Mouse (Mus musculus): ENCODE data around the gene Sun1.

Gene Sun1

DNA sequence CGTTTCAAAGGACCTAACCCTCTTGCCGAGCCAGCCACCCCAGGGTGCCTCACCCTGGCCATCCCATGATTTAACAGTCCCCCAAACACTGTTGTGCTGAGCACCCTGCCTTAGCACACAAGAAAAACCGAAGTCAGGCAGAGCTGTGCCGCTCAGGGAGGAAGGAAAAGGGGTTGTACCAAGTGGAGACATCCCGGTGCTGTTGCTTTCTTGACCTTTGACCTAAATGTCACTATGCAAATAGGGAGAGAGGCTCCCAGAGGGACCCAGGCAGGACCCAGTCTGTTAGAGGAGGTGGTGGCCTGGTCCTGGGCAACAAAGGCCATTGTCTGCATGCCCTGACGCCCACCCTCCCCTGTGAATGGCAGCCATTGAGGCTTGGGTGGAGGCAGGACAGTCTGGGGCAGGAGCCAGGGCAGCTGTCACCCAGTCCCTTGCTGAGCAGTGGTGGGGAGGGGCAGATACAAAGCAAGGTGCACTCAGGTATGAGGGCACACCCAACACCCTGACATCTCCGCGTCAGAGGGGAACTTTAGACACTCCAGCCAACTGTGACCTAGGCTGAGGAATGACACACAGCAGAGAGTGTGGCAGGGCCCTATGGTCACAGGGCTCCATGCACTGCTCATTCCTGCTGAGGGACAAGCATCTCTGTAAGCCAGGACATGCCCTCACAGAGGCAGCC is 85.1 kb downstream of the Sun1 start:
- in situ Hi-C loops (cut with MboI, MseI) = no loop called here

DNA sequence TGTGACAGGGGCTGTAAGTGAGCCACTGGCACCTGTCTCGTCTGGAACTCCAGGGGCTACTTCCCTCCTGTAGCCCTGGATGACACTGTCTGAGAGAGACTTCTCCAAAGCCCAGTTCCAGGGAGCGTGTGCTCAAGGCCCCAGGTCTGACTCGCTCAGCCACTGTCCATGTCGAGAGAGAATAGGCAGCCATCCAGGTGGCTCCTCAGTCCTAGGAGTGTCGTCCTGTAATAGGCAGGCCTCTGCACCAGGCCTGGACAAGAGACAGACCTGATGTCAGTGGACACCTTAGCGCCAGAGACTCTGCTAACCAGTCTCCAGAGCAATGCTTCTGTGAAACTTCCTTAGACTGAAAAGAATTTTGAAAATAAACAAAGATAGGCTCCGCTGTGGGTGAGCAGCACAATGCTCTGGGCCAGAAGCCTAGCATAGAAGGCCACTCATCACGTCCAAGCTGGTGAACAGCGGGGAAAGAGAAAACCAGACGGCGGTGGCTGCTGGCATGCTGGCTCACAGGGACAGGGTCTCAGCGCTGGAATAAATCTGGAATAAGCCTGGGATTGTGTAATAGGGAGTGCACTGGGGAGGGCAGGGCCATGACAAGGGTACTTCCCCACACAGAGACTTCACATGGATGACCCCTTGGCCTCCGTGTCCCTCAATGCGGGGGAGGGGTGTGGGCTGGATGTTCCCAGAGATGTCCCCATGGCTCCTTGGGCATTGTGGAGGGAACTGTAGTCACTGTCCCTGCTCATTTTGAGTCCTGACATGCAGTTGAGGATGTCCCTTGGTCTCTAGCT is 85.9 kb downstream of the Sun1 start:
- in situ Hi-C loops (cut with MboI, MseI) = no loop called here

- in situ Hi-C loops (cut with MboI, MseI) = no loop called here
These were observed 86.7 kb downstream of the Sun1 start for GRCm38 (mm10) chr5:139287099-139287498.

- in situ Hi-C loops (cut with MboI, MseI) = no loop called here
These were observed 87.3 kb downstream of the Sun1 start for GRCm38 (mm10) chr5:139287787-139288186.

- in situ Hi-C loops (cut with MboI, MseI) = no loop called here
These were observed 88.2 kb downstream of the Sun1 start for GRCm38 (mm10) chr5:139288591-139288990.

- in situ Hi-C loops (cut with MboI, MseI) = loop anchor here (5.0 kb wide), 1 partner anchor 42 kb away; no protein-coding TSS in a partner anchor
These were observed 90.2 kb downstream of the Sun1 start for GRCm38 (mm10) chr5:139290467-139291259.

GRCm38 (mm10) chr5:139291811-139292560 is 91.5 kb downstream of the Sun1 start:
- in situ Hi-C loops (cut with MboI, MseI) = loop anchor here (5.0 kb wide), 1 partner anchor 40 kb away; no protein-coding TSS in a partner anchor

GRCm38 (mm10) chr5:139294089-139294488 is 93.7 kb downstream of the Sun1 start:
- in situ Hi-C loops (cut with MboI, MseI) = loop anchor here (5.0 kb wide), 1 partner anchor 38 kb away; no protein-coding TSS in a partner anchor

GRCm38 (mm10) chr5:139297092-139297491 is 96.7 kb downstream of the Sun1 start:
- in situ Hi-C loops (cut with MboI, MseI) = no loop called here

DNA sequence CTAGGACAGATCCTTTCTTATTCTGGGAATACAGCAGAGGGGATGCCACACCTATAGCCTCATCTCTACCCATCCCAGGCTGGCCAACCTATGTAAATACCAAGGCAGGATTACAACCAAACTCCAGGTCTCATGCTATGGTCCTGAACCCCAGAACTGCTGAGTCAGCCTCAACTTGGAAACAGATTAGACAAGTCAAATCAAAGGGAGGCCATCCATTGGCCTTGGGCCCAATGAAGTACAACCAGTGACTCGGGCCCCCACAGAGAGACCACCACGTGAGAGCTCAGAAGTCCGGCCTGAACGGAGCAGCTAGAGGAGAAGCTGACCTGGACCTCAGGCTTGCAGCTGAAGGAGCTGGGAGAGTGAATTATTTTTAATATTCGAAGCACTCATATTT is 97.3 kb downstream of the Sun1 start:
- in situ Hi-C loops (cut with MboI, MseI) = no loop called here

All from regulatory T cell (primary cell).